Mouse (Mus musculus) CH12.LX (cell line): ENCODE measurements at regions not wholly inside any gene's neighbourhood (a gene's known extent, or its start where the extent isn't known, plus 50 kb on each side); places are given as distances from the start of the nearest gene placed in this dataset.

Experiments
- DNase-seq: peaks from one replicate; pipeline ENCODE4 v3.0.0-alpha.2; 2013; ENCODE audit errors: extremely low read depth
- H3K27ac ChIP-seq: 2 replicates; pipeline ENCODE4 v1.5.1; 2012; ENCODE audit warnings: low read depth, mild to moderate bottlenecking, control low read depth, moderate library complexity; ENCODE audit not compliant: insufficient read depth
- H3K27me3 ChIP-seq: replicated peaks from 2 replicates; pipeline ENCODE3; 2012; ENCODE audit warnings: inconsistent platforms
- H3K36me3 ChIP-seq, 2 experiments: replicated peaks in 1 of 2; 2 replicates each; pipeline versions ENCODE3 to v1.6.1; 2012; ENCODE audit warnings: inconsistent platforms in 1 of 2, low read length in 1 of 2, mild to moderate bottlenecking in 1 of 2, mixed read lengths in 1 of 2, moderate library complexity in 1 of 2; ENCODE audit not compliant: control insufficient read depth in 1 of 2, insufficient read depth in 1 of 2
- H3K4me1 ChIP-seq, 2 experiments: 2 replicates each; pipeline ENCODE4 v1.6.1; 2012; ENCODE audit warnings: inconsistent platforms in 1 of 2, moderate library complexity in 1 of 2; ENCODE audit not compliant: insufficient read depth in 2 of 2, control insufficient read depth in 1 of 2
- H3K4me2 ChIP-seq: 2 replicates; pipeline ENCODE4 v1.6.1; 2012; ENCODE audit warnings: low read depth, mild to moderate bottlenecking, control low read depth; ENCODE audit not compliant: poor library complexity, insufficient read depth, severe bottlenecking
- H3K4me3 ChIP-seq, 3 experiments: fragments of 150-350 bp in 1 of 3; sonication (generic) in 1 of 3; replicated peaks in 1 of 3; 2 replicates each; pipeline versions ENCODE3 to v1.5.1; 2011 to 2012; ENCODE audit warnings: low read depth in 2 of 3, low read length in 2 of 3, mild to moderate bottlenecking in 2 of 3, moderate library complexity in 2 of 3, control low read depth in 1 of 3, improper control_type of control experiment in 1 of 3, inconsistent platforms in 1 of 3, mixed read lengths in 1 of 3; ENCODE audit not compliant: poor library complexity in 1 of 3
- H3K79me2 ChIP-seq: replicated peaks from 2 replicates; pipeline ENCODE4 v1.6.1; 2012; ENCODE audit warnings: mild to moderate bottlenecking, moderate library complexity; ENCODE audit not compliant: control insufficient read depth, poor library complexity, insufficient read depth, severe bottlenecking; ENCODE audit errors: extremely low read depth
- H3K9ac ChIP-seq: 2 replicates; pipeline ENCODE4 v1.6.1; 2012; ENCODE audit warnings: low read depth, mild to moderate bottlenecking, control low read depth, moderate library complexity; ENCODE audit not compliant: insufficient read depth
- H3K9me3 ChIP-seq: replicated peaks from 2 replicates; pipeline ENCODE3; 2012; ENCODE audit warnings: low read length, inconsistent platforms, mixed read lengths
- BHLHE40 ChIP-seq: IDR thresholded peaks from 2 replicates; pipeline ENCODE4 v1.6.1; 2011; ENCODE audit warnings: mild to moderate bottlenecking, low read depth, low read length, improper control_type of control experiment
- CTCF ChIP-seq, 2 experiments: IDR thresholded peaks in 1 of 2; conservative IDR thresholded peaks in 1 of 2; 2 replicates each; pipeline ENCODE4 v1.5.1; 2011 to 2012; ENCODE audit warnings: low read depth in 2 of 2, low read length in 2 of 2, improper control_type of control experiment in 1 of 2, inconsistent platforms in 1 of 2, mild to moderate bottlenecking in 1 of 2, moderate library complexity in 1 of 2
- E2F4 ChIP-seq: IDR thresholded peaks from 2 replicates; pipeline ENCODE4 v1.6.1; 2011; ENCODE audit warnings: low read depth, low read length, improper control_type of control experiment; ENCODE audit not compliant: insufficient replicate concordance
- ELF1 ChIP-seq: IDR thresholded peaks from 2 replicates; pipeline ENCODE4 v1.6.1; 2014; ENCODE audit warnings: low read depth, mild to moderate bottlenecking, inconsistent platforms, low read length, improper control_type of control experiment
- EP300 ChIP-seq: IDR thresholded peaks from 2 replicates; pipeline ENCODE4 v1.6.1; 2011; ENCODE audit warnings: low read length, improper control_type of control experiment
- GABPA ChIP-seq: IDR thresholded peaks from 2 replicates; pipeline ENCODE4 v1.6.1; 2012; ENCODE audit warnings: low read depth, low read length, improper control_type of control experiment, inconsistent platforms; ENCODE audit not compliant: insufficient replicate concordance
- JUN ChIP-seq: IDR thresholded peaks from 2 replicates; pipeline ENCODE4 v1.6.1; 2011; ENCODE audit warnings: low read depth, mild to moderate bottlenecking, low read length, improper control_type of control experiment, moderate library complexity; ENCODE audit not compliant: insufficient read depth
- JUND ChIP-seq: conservative IDR thresholded peaks from 2 replicates; pipeline ENCODE4 v1.6.1; 2011; ENCODE audit warnings: low read depth, low read length, improper control_type of control experiment
- MAFK ChIP-seq: IDR thresholded peaks from 2 replicates; pipeline ENCODE4 v1.6.1; 2011; ENCODE audit warnings: low read length, improper control_type of control experiment; ENCODE audit not compliant: insufficient replicate concordance
- MAZ ChIP-seq: IDR thresholded peaks from 2 replicates; pipeline ENCODE4 v1.6.1; 2012; ENCODE audit warnings: low read depth, mild to moderate bottlenecking, inconsistent platforms, low read length, improper control_type of control experiment, moderate library complexity
- MEF2A ChIP-seq: IDR thresholded peaks from 2 replicates; pipeline ENCODE4 v1.6.1; 2014; ENCODE audit warnings: low read depth, mild to moderate bottlenecking, inconsistent platforms, low read length, improper control_type of control experiment, borderline replicate concordance
- NRF1 ChIP-seq: IDR thresholded peaks from 2 replicates; pipeline ENCODE4 v1.6.1; 2014; ENCODE audit warnings: low read depth, mild to moderate bottlenecking, inconsistent platforms, low read length, improper control_type of control experiment, moderate library complexity
- RAD21 ChIP-seq: IDR thresholded peaks from 2 replicates; pipeline ENCODE4 v1.6.1; 2011; ENCODE audit warnings: low read depth, mild to moderate bottlenecking, low read length, improper control_type of control experiment, moderate library complexity
- TCF12 ChIP-seq: IDR thresholded peaks from 2 replicates; pipeline ENCODE4 v1.6.1; 2014; ENCODE audit warnings: low read depth, mild to moderate bottlenecking, inconsistent platforms, low read length, improper control_type of control experiment
- USF2 ChIP-seq: conservative IDR thresholded peaks from 2 replicates; pipeline ENCODE4 v1.6.1; 2011; ENCODE audit warnings: low read depth, low read length, improper control_type of control experiment
- ZKSCAN1 ChIP-seq: IDR thresholded peaks from 2 replicates; pipeline ENCODE4 v1.6.1; 2012; ENCODE audit warnings: low read depth, inconsistent platforms, low read length, improper control_type of control experiment, borderline replicate concordance
- dilution Hi-C: fragments of 300-500 bp; cut with MboI; formaldehyde crosslinking; loops from 2 replicates; pipeline ENCODE4 v1.14.3; 2020; ENCODE audit warnings: low sequenced_read_pairs; ENCODE audit not compliant: extremely low pct_unique_long_range_greater_than_20kb, extremely low pct_ligation_motif_present
- in situ Hi-C: fragments of 300-500 bp; cut with MboI; formaldehyde crosslinking; loops from 3 replicates; pipeline ENCODE4 v1.14.3; 2019; ENCODE audit warnings: low sequenced_read_pairs, low pct_ligation_motif_present, low pct_unique_long_range_greater_than_20kb, mixed read lengths

DNA sequence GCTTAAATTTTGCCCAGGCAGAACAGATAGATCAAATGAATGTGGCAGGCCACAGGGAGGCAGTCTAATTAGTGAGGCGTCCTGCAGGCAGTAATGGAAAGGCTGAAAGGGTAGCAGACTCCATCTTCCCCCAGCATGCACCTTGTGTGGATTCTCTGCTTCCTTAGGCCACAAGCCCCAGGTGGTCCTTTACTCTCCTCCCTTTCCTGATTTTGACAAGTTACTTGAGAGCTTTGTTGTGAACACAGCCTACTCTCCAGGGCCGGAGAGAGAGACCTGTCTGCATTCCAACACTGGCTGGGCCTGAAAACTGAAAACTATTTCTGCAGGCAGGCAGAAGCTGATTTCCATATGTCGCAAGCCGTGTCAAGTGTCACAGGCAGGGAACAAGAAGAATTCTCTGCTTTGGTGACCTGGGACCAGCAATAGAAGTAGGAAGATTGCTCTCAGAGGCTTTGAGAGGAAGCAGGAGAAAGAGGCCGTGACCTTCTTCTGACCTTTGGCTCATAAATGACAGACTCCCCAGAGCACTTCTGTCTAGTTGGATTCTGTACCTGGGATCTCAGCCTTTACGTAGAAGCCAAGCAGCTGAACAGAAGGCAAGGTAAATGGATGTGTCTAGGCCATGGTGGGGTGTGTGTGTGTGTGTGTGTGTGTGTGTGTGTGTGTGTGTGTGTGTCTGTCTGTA, 619.2 kb upstream of the Cdh5 start:
- no peak overlapping the region for H3K9ac ChIP-seq
- no peak overlapping the region for H3K4me2 ChIP-seq
- in situ Hi-C loops, result no loop called here
- no peak overlapping the region for H3K4me3 ChIP-seq
- no peaks in the 10 kb centered on the region for H3K27me3 ChIP-seq
- H3K27ac ChIP-seq, result no peak overlapping the region
- no peak for DNase-seq
- no peaks in the 10 kb centered on the region for H3K9me3 ChIP-seq
- TF ChIP-seq BHLHE40, result no peak
- no peak for TF ChIP-seq E2F4
- TF ChIP-seq EP300, result no peak
- TF ChIP-seq RAD21, result no peak
- no peak for TF ChIP-seq ELF1
- TF ChIP-seq MAFK, result no peak
- H3K4me1 ChIP-seq, result peaks cover 0 to 5% of the 10 kb centered on the region in 2 experiments; a peak in 1 of 4 replicates
- H3K79me2 ChIP-seq, result no peaks in the 10 kb centered on the region
- no peaks in the 10 kb centered on the region for H3K36me3 ChIP-seq
- dilution Hi-C loops, result no loop called here

DNA sequence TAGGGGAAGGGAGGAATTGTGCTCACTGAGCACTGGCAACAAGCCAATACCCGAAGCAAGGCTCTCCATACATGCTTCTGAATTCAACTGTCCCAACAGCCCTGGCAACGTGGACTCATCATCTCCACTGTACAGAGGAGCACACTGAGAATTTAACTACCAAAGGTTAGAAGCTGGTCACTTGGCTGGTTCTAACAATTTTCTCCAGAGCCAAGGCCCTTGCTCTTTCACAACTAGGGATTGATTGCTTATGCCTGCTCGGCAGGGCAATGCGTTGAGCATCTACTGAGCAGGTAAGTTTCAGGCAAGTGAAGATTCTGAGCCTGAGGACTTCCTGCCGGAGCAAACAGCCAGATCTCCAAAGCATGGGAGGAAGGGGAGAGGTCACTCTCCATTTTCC, 616.0 kb upstream of the Cdh5 start:
- Histone ChIP-seq H3K4me1 (peaks cover 0 to 5% of the 10 kb centered on the region in 2 experiments; a peak in 1 of 4 replicates), H3K4me2 (no peak overlapping the region), H3K9ac (no peak overlapping the region), H3K4me3 (no peak overlapping the region), H3K27ac (no peak overlapping the region), H3K79me2 (no peaks in the 10 kb centered on the region), H3K27me3 (no peaks in the 10 kb centered on the region), H3K36me3 (no peaks in the 10 kb centered on the region), H3K9me3 (no peaks in the 10 kb centered on the region)
- dilution Hi-C loops (no loop called here), in situ Hi-C loops (no loop called here)
- DNase-seq, result no peak
- TF ChIP-seq CTCF (conservative IDR thresholded peaks at IDR 0.05 in 1 of 2, IDR thresholded peaks at IDR 0.05 in 1 of 2; ENCODE audit: low read depth in 2 of 2, low read length in 2 of 2) (no peak), MEF2A (no peak), ZKSCAN1 (no peak), JUN (no peak), MAZ (no peak), JUND (no peak)

DNA sequence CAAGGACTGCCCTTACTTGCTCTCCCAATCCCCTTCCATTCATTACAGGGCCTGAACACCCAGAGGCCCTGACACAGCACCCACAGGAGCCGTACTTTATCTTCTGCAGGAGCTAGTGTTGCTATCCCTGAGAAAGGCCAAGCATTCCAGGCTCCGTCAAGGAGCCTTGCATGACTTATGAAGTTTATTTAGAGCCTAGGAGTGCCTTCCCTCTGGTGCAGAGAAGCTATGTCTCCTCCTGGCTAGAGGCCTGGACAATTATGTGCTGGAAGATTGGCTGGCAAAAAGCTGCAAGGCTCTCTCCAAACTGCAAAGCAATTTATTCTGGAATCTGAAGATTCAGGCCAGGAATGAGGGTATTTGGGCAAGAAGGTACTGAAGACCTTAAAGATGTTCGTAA, 612.0 kb upstream of the Cdh5 start:
- dilution Hi-C loops, result no loop called here

More for the DNA sequence above, 612.0 kb upstream of the Cdh5 start:
- in situ Hi-C loops, result no loop called here
- TF ChIP-seq RAD21 (no peak), GABPA (no peak), MAZ (no peak), NRF1 (no peak), TCF12 (no peak), USF2 (no peak), CTCF (conservative IDR thresholded peaks at IDR 0.05 in 1 of 2, IDR thresholded peaks at IDR 0.05 in 1 of 2; ENCODE audit: low read depth in 2 of 2, low read length in 2 of 2) (no peak)
- TF ChIP-seq, all 38 proteins: peak for 0
- no peak for DNase-seq
- H3K4me3 ChIP-seq, result no peak overlapping the region
- H3K79me2 ChIP-seq, result no peaks in the 10 kb centered on the region
- no peak overlapping the region for H3K27ac ChIP-seq
- no peaks in the 10 kb centered on the region for H3K36me3 ChIP-seq
- no peaks in the 10 kb centered on the region for H3K4me1 ChIP-seq
- no peaks in the 10 kb centered on the region for H3K9me3 ChIP-seq
- no peak overlapping the region for H3K4me2 ChIP-seq
- H3K9ac ChIP-seq, result no peak overlapping the region
- H3K27me3 ChIP-seq, result no peaks in the 10 kb centered on the region
